Mouse (Mus musculus) stomach, postnatal 0 days (tissue): ENCODE data around the gene Vgll4. TPM values are rescaled to one million over a fixed set of nuclear protein-coding genes. Genes with fewer than 3 reads are reported as not detected.

ENCODE experiments used
- ATAC-seq: fragments of 200-750 bp; cut with Nextera tagmentation; 2 replicates; pipeline ENCODE4 v1.8.0; 2017; ENCODE audit not compliant: low FRiP score, low TSS enrichment
- DNase-seq: peaks from one replicate; pipeline ENCODE4 v3.0.0-alpha.2; 2016; ENCODE audit warnings: low spot score
- H3K27ac ChIP-seq: fragments of 300-500 bp; sonication (generic); replicated peaks from 2 replicates; pipeline ENCODE4 v1.5.1; 2014; ENCODE audit warnings: mild to moderate bottlenecking, control low read depth
- H3K27me3 ChIP-seq: fragments of 300-500 bp; sonication (generic); 2 replicates; pipeline ENCODE4 v1.6.1; 2014; ENCODE audit warnings: low read length; ENCODE audit not compliant: control insufficient read depth, insufficient read depth
- H3K36me3 ChIP-seq: fragments of 300-500 bp; sonication (generic); 2 replicates; pipeline ENCODE4 v1.6.1; 2014; ENCODE audit warnings: low read length, mixed read lengths; ENCODE audit not compliant: control insufficient read depth, insufficient read depth
- H3K4me1 ChIP-seq: fragments of 300-500 bp; sonication (generic); replicated peaks from 2 replicates; pipeline ENCODE4 v1.6.1; 2014; ENCODE audit warnings: antibody characterized with exemption; ENCODE audit not compliant: control insufficient read depth, insufficient read depth
- H3K4me2 ChIP-seq: fragments of 300-500 bp; sonication (generic); replicated peaks from 2 replicates; pipeline ENCODE4 v1.6.1; 2014; ENCODE audit warnings: low read depth, mild to moderate bottlenecking, control low read depth, moderate library complexity
- H3K4me3 ChIP-seq: fragments of 300-500 bp; sonication (generic); 2 replicates; pipeline ENCODE4 v1.5.1; 2014; ENCODE audit warnings: low read depth, low read length, control low read depth
- H3K9ac ChIP-seq: fragments of 300-500 bp; sonication (generic); 2 replicates; pipeline ENCODE4 v1.6.1; 2014; ENCODE audit warnings: mild to moderate bottlenecking, low read length, control low read depth, mixed read lengths
- H3K9me3 ChIP-seq: fragments of 300-500 bp; sonication (generic); 2 replicates; pipeline ENCODE4 v1.6.1; 2016; ENCODE audit warnings: low read length; ENCODE audit not compliant: control insufficient read depth
- CTCF ChIP-seq: IDR thresholded peaks from 2 replicates; pipeline ENCODE4 v1.5.1; 2016; ENCODE audit warnings: antibody characterized with exemption, low read depth, mild to moderate bottlenecking, moderate library complexity
- EP300 ChIP-seq: optimal IDR thresholded peaks from 2 replicates; pipeline ENCODE3; 2016; ENCODE audit warnings: antibody characterized with exemption
- WGBS: fragments of 180-500 bp; shearing (Covaris S2); extraction: QIAGEN DNeasy Blood & Tissue Kit; methylation state at CpG from one replicate; pipeline ENCODE4 v1.1.7; 2014; 5-methylcytosine and 5-hydroxymethylcytosine counted together
- polyA plus RNA-seq: library from polyadenylated mRNA; unstranded; fragments of >200 nt; fragmentation: Nextera tagmentation; extraction: Ambion mirVana; gene quantifications from 2 replicates; pipeline ENCODE4 v1.2.1, GENCODE M21; 2015

Vgll4 gene
- polyA plus RNA-seq, 1 experiment from 2014 or later: 38.5 TPM

DNA sequence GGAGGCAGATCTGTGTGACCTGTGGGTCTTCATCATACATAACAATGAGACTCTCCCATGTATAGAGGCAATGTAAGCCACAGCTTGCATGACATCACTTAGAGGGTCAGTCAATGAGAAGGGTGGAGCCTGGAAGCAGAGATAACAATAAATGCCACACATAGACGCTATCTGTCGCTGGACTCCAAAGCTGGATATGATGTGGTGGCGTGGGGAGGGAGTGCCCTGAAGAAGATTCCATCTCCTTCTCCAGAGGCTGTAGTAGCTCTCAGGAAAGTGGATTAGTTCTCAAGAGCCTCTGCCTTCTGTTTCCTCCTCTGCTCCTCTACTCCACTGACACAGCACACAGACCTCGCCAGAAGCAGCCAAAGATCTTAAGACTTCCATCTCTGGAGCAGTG, 89.0 kb downstream of the Vgll4 start:
- H3K27ac ChIP-seq: no peak overlapping the region
- H3K4me2 ChIP-seq: no peak overlapping the region
- no peak for TF ChIP-seq CTCF
- no peak for TF ChIP-seq EP300
- H3K4me1 ChIP-seq: peaks cover 22% of the 10 kb centered on the region
- ATAC-seq (no peak), DNase-seq (no peak)
- 58% methylated on average over 4 of the region's 4 CpGs for WGBS
- no peak overlapping the region for H3K9ac ChIP-seq
- peaks cover under 1% of the 10 kb centered on the region; the same call in 1 of the 2 replicates for H3K36me3 ChIP-seq
- no peaks in the 10 kb centered on the region for H3K9me3 ChIP-seq
- no peak overlapping the region for H3K4me3 ChIP-seq
- H3K27me3 ChIP-seq: no peaks in the 10 kb centered on the region

DNA sequence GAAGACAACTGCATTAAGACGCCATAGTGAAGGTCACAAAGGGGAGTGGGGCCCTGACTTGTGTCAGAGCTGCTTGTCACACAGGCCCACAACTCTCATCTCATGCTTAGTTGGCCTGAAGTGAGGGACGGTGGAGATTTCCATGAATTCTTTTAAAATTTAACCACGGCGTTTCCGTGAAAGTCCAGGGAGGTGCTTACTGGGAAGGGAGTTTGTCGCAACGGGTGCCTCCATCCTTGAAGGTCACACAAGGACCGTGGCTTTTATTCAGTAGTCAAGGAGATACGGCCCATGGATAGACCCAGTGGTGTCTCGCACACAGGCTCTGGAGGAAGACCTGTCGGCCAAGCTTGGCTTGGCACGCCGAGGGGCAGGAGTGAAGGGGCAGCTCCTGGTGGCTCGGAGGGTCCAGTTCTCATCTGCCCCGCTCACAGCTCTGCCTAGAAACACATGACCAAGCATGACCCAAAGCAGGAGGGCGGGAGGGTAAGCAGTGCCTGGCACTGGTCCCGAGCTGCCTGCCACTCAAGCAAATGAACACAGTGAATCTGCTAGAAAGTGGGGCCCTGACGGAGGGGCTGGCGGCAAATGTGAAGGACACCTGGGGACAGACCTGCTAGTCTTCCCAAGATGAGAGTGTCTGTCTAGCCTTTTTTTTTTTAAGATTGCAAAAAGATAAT, 90.8 kb downstream of the Vgll4 start:
- Histone ChIP-seq H3K9me3 (no peaks in the 10 kb centered on the region), H3K4me1 (peaks cover 34% of the 10 kb centered on the region), H3K27me3 (no peaks in the 10 kb centered on the region), H3K9ac (no peak overlapping the region), H3K36me3 (no peaks in the 10 kb centered on the region), H3K27ac (no peak overlapping the region), H3K4me3 (no peak overlapping the region), H3K4me2 (no peak overlapping the region)
- ATAC-seq (no peak), DNase-seq (peak; percentile 67)
- WGBS: 56% methylated on average over 19 of the region's 19 CpGs
- no peak for TF ChIP-seq EP300
- no peak for TF ChIP-seq CTCF

DNA sequence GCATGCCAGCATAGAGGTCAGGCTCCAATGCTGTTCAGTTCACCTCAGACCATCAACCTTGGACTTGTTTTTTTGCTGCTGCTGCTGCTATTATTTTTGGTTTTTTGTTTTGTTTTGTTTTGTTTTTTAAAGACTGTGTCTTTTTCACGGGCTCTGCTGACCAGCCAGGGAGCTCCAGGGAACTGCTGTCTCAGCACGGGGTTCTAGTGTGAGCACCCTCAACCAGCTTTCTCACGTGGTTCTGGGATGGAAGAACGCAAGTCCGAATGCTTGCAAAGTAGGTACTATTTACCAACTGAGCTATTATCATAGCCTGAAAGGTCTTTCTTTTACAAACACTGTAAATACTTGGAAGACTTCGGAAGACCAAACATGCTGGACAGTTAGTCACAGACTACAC, 93.2 kb downstream of the Vgll4 start:
- peaks cover 27% of the 10 kb centered on the region for H3K4me1 ChIP-seq
- WGBS: 45% methylated on average over 6 of the region's 6 CpGs
- no peak for ATAC-seq

DNA sequence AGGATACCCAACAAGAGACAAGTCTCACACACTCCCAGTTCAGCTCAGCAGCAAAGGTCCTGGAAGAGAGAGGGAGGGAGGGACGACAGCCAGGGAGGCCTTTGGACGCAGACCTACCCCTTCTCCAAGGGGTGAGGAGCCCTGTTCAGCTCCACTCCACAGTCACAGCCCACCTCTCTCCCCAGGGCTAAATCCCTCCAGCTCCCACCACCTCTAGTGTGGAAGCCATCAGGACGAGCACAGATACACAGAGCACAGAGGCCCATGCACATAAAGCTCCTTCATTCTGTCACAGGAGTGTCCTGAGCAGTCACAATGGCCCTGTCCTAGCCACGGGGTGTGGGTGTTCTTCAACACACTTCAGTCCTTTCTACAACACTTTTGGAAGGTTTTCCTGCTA, 93.8 kb downstream of the Vgll4 start:
- no peak overlapping the region for H3K4me2 ChIP-seq
- ATAC-seq: no peak

More for the DNA sequence above, 93.2 kb downstream of the Vgll4 start:
- Histone ChIP-seq H3K4me2 (no peak overlapping the region), H3K9me3 (no peaks in the 10 kb centered on the region), H3K9ac (no peak overlapping the region), H3K4me3 (no peak overlapping the region), H3K36me3 (no peaks in the 10 kb centered on the region), H3K27me3 (no peaks in the 10 kb centered on the region), H3K27ac (peak overlapping the region; percentile 97)
- TF ChIP-seq EP300 (no peak), CTCF (no peak)
- DNase-seq: no peak

DNA sequence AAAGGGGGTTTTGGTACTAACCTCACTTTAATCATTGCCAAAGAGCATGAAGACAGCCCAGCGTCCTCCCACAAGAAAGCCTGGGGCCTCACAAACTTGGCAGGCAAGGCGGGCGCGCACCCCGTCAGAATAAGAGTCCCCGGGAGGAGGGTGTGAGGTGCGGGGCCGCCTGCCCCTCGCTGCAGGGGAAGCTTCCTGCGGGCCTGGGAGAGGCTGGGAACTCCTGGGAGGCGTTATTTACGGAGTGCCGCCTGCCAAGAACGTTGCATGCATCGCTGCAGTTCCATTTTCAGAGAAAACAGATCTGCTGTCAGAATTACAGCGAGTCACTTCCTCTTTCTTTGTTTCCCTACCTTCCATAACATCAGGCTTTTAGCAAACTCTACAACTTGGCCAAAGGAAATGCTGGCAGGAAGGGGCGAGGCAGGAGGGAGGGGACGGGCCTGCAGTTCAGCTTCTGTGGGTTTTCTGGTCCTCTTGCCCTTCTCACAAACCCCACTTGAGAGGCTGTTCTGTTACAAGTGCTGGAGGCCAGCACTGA, 94.7 kb downstream of the Vgll4 start:
- peaks cover 27% of the 10 kb centered on the region for H3K4me1 ChIP-seq
- peak; percentile 95 for DNase-seq
- H3K4me2 ChIP-seq: peak overlapping the region; percentile 78
- H3K9ac ChIP-seq: peak overlapping the region; percentile 2
- peak; percentile 91 for ATAC-seq
- TF ChIP-seq EP300: peak; percentile 84
- no peak for TF ChIP-seq CTCF
- H3K27me3 ChIP-seq: no peaks in the 10 kb centered on the region
- H3K36me3 ChIP-seq: 0 out of 2 replicates have a peak, but pooled peaks cover 4% of the 10 kb centered on the region
- H3K9me3 ChIP-seq: no peaks in the 10 kb centered on the region
- peak overlapping the region; percentile 97 for H3K27ac ChIP-seq
- peak overlapping the region; percentile 42 for H3K4me3 ChIP-seq
- 1% methylated on average over 18 of the region's 18 CpGs for WGBS

More for the DNA sequence above, 93.8 kb downstream of the Vgll4 start:
- no peak for TF ChIP-seq CTCF
- TF ChIP-seq EP300: no peak
- peak overlapping the region; percentile 38; the same call in 1 of the 2 replicates for H3K9ac ChIP-seq
- no peaks in the 10 kb centered on the region for H3K27me3 ChIP-seq
- WGBS: 14% methylated on average over 4 of the region's 4 CpGs
- no peak for DNase-seq
- 0 out of 2 replicates have a peak, but pooled peaks cover under 1% of the 10 kb centered on the region for H3K36me3 ChIP-seq
- H3K4me3 ChIP-seq: no peak overlapping the region
- peaks cover 27% of the 10 kb centered on the region for H3K4me1 ChIP-seq
- H3K9me3 ChIP-seq: no peaks in the 10 kb centered on the region
- H3K27ac ChIP-seq: peak overlapping the region; percentile 97
